Mouse (Mus musculus) heart, embryonic 14.5 days (tissue): ENCODE measurements around the gene Tmem232. TPM values are rescaled to one million over a fixed set of nuclear protein-coding genes. Genes with fewer than 3 reads are reported as not detected.
"Not testable (repeated sequence)": the region's sequence is repeated elsewhere in the genome, so short reads cannot be mapped to it uniquely, and the experiment has no call there.

ENCODE experiments used
- ATAC-seq: fragments of 200-750 bp; cut with Nextera tagmentation; 2 replicates; pipeline ENCODE4 v1.8.0; 2017; ENCODE audit warnings: low read depth, moderate TSS enrichment; ENCODE audit not compliant: insufficient number of reproducible peaks, insufficient read depth, low FRiP score
- H3K27ac ChIP-seq, 2 experiments: fragments of 200-500 bp in 1 of 2; fragments of 300-500 bp in 1 of 2; sonication (generic) in 1 of 2; replicated peaks in 1 of 2; 2 replicates each; pipeline ENCODE4 v1.5.1; 2012 to 2014; ENCODE audit warnings: low read depth in 2 of 2, low read length in 2 of 2, control low read depth in 1 of 2, mild to moderate bottlenecking in 1 of 2, mixed read lengths in 1 of 2; ENCODE audit not compliant: control insufficient read depth in 1 of 2, insufficient read depth in 1 of 2
- H3K27me3 ChIP-seq: fragments of 300-500 bp; sonication (generic); 2 replicates; pipeline ENCODE4 v1.6.1; 2014; ENCODE audit warnings: mild to moderate bottlenecking, low read length, control low read depth; ENCODE audit not compliant: control insufficient read depth, insufficient read depth
- H3K36me3 ChIP-seq: fragments of 300-500 bp; sonication (generic); 2 replicates; pipeline ENCODE4 v1.6.1; 2014; ENCODE audit warnings: mild to moderate bottlenecking, control low read depth, low read length, mixed read lengths; ENCODE audit not compliant: control insufficient read depth, insufficient read depth
- H3K4me1 ChIP-seq, 2 experiments: fragments of 200-500 bp in 1 of 2; fragments of 300-500 bp in 1 of 2; sonication (generic) in 1 of 2; 2 replicates each; pipeline ENCODE4 v1.6.1; 2012 to 2014; ENCODE audit warnings: low read length in 2 of 2, control low read depth in 1 of 2, mixed read lengths in 1 of 2; ENCODE audit not compliant: control insufficient read depth in 2 of 2, insufficient read depth in 2 of 2
- H3K4me2 ChIP-seq: fragments of 300-500 bp; sonication (generic); 2 replicates; pipeline ENCODE4 v1.6.1; 2014; ENCODE audit warnings: mild to moderate bottlenecking, low read length
- H3K4me3 ChIP-seq, 2 experiments: fragments of 200-500 bp in 1 of 2; fragments of 300-500 bp in 1 of 2; sonication (generic) in 1 of 2; 2 replicates each; pipeline ENCODE4 v1.5.1; 2012 to 2014; ENCODE audit warnings: low read length in 2 of 2, mild to moderate bottlenecking in 2 of 2, control low read depth in 1 of 2, low read depth in 1 of 2, moderate library complexity in 1 of 2; ENCODE audit not compliant: control insufficient read depth in 1 of 2, insufficient read depth in 1 of 2
- H3K9ac ChIP-seq: fragments of 300-500 bp; sonication (generic); 2 replicates; pipeline ENCODE4 v1.6.1; 2014; ENCODE audit warnings: mild to moderate bottlenecking, low read length
- H3K9me3 ChIP-seq: fragments of 300-500 bp; sonication (generic); 2 replicates; pipeline ENCODE4 v1.6.1; 2016; ENCODE audit warnings: low read length, control low read depth; ENCODE audit not compliant: control insufficient read depth
- WGBS: fragments of 180-500 bp; shearing (Covaris S2); extraction: QIAGEN DNeasy Blood & Tissue Kit; methylation state at CpG from one replicate; pipeline ENCODE4 v1.1.7; 2014; 5-methylcytosine and 5-hydroxymethylcytosine counted together
- microRNA-seq: library from miRNA; unstranded; fragments of <30 nt; microRNA quantifications from one replicate; pipeline ENCODE4, GENCODE M21; 2016
- polyA plus RNA-seq: library from polyadenylated mRNA; unstranded; fragments of >200 nt; fragmentation: Nextera tagmentation; extraction: Ambion mirVana; gene quantifications from 2 replicates; pipeline ENCODE4 v1.2.1, GENCODE M21; 2014

Gene Tmem232
- polyA plus RNA-seq, 1 experiment from 2014 or later: 0.14 TPM

GRCm38 (mm10) chr17:65243716-65244115 is 296.9 kb downstream of the Tmem232 start:
- 85% methylated on average over 5 of the region's 5 CpGs for WGBS
- ATAC-seq: no peak
- H3K36me3 ChIP-seq: no peaks in the 10 kb centered on the region
- H3K9me3 ChIP-seq: no peaks in the 10 kb centered on the region
- H3K27me3 ChIP-seq: no peaks in the 10 kb centered on the region
- H3K4me1 ChIP-seq: no peaks in the 10 kb centered on the region
- H3K4me3 ChIP-seq: no peak overlapping the region
- no peak overlapping the region for H3K9ac ChIP-seq
- H3K27ac ChIP-seq: no peak overlapping the region
- no peak overlapping the region for H3K4me2 ChIP-seq

GRCm38 (mm10) chr17:65225347-65225916 is 315.1 kb downstream of the Tmem232 start:
- Histone ChIP-seq H3K4me1 (no peaks in the 10 kb centered on the region; a peak in 1 of 4 replicates), H3K9ac (no peak overlapping the region), H3K36me3 (no peaks in the 10 kb centered on the region), H3K27ac (no peak overlapping the region), H3K27me3 (no peaks in the 10 kb centered on the region), H3K4me3 (no peak overlapping the region), H3K4me2 (no peak overlapping the region), H3K9me3 (no peaks in the 10 kb centered on the region)
- no peak for ATAC-seq
- 75% methylated on average over 6 of the region's 6 CpGs for WGBS

DNA sequence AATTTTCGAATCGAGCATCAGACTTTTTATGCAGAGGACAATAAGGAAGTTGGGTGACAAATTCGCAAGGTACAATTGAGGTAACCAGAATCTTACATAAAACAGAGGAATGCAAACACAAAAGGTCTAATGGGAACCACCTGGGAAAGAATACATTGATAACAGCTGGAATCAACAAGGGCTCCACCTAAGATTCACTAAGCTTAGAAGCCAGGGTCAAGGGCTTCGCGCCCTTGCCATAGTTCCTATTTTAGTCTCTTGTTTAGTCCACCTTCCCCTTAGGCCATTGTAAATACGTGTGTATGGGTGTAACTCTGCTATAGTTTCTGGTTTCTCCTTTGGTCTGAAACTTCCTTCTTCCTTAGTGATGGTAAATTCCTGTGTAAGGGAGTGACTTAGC is 318.9 kb downstream of the Tmem232 start:
- H3K4me2 ChIP-seq, H3K9ac ChIP-seq, H3K9me3 ChIP-seq, H3K4me3 ChIP-seq, H3K27ac ChIP-seq, ATAC-seq, H3K36me3 ChIP-seq, H3K4me1 ChIP-seq, H3K27me3 ChIP-seq: not testable (repeated sequence)
- 93% methylated on average over 6 of the region's 6 CpGs for WGBS

Small RNA genes within 50 kb of the gene (microRNA-seq; reads per million reads assigned to microRNA genes)
- gene Gm25731: not detected

Other genes starting within 250 kb of the Tmem232 start
- gene Vapa, start 72.8 kb upstream of the Tmem232 start, polyA plus RNA-seq: 172 and 177 TPM in 2 replicates
- gene Txndc2, start 101.4 kb upstream of the Tmem232 start, polyA plus RNA-seq: not detected in 2 replicates
- gene Rab31, start 232.0 kb upstream of the Tmem232 start, polyA plus RNA-seq: 31.0 and 31.8 TPM in 2 replicates
- gene Ppp4r1, start 241.8 kb upstream of the Tmem232 start, polyA plus RNA-seq: 29.0 and 34.8 TPM in 2 replicates